Comparison of ENCODE assay signal across 19 mouse cellular contexts in the genomic region with DNA sequence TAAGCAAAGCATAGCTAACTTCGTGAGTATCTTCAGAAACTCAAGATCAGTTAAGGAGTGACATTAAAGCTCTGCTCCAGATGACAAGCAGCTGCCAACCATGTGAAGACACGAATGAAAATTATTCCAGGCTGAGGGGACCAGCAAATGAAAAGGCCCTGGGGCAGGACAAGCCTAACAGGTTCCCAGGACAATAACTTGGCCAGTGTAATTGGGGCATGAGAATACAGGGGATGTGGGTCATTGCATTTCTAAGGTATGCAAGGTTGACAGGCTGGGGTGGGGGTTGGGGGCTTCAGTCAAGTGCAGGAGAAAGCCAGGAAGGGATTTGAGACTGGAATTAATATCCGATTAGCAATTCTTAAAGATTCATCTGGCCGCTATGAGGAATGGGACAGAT.
"Had no signal": no experiment of that assay in that cellular context is flagged by ENCODE, and none has a peak within 500 bp of the region (broad histone marks: within the 10 kb centered on the region; RNA-seq: fewer than 3 reads in every experiment).

No protein-coding gene starts in this region.

- H3K4me1 ChIP-seq: liver, embryonic 13.5 days; liver, embryonic 15.5 days; lung, embryonic 15.5 days; megakaryocyte, embryonic 14.5 days; neural tube, embryonic 12.5 days; stomach, embryonic 15.5 days had no signal

- H3K4me3 ChIP-seq: liver, embryonic 13.5 days; liver, embryonic 15.5 days; lung, embryonic 15.5 days; megakaryocyte, embryonic 14.5 days; midbrain, embryonic 12.5 days; midbrain, embryonic 15.5 days; neural tube, embryonic 12.5 days; stomach, embryonic 15.5 days had no signal

- ATAC-seq: liver, postnatal 0 days; lung, postnatal 0 days; midbrain, embryonic 15.5 days had no signal

- DNase-seq: liver, embryonic 13.5 days; liver, postnatal 0 days; lung, adult 2 months; lung, postnatal 14 days; lung, postnatal 36 days; right cerebral cortex, postnatal 14 days; thymus, adult 2 months; thymus, postnatal 25 days; thymus, postnatal 4 days had no signal

- H3K36me3 ChIP-seq: liver, embryonic 13.5 days; liver, embryonic 15.5 days; lung, embryonic 15.5 days; midbrain, embryonic 12.5 days; midbrain, embryonic 15.5 days; neural tube, embryonic 12.5 days; stomach, embryonic 15.5 days had no signal

- H3K27me3 ChIP-seq: liver, embryonic 13.5 days; liver, embryonic 15.5 days; megakaryocyte, embryonic 14.5 days; midbrain, embryonic 15.5 days; neural tube, embryonic 12.5 days; stomach, embryonic 15.5 days had no signal

- H3K9ac ChIP-seq: liver, embryonic 13.5 days; liver, embryonic 15.5 days; liver, postnatal 0 days; lung, embryonic 15.5 days; midbrain, embryonic 12.5 days; midbrain, embryonic 15.5 days; neural tube, embryonic 12.5 days; stomach, embryonic 15.5 days had no signal

- H3K9me3 ChIP-seq: liver, embryonic 13.5 days; liver, embryonic 15.5 days; lung, embryonic 15.5 days; midbrain, embryonic 12.5 days; midbrain, embryonic 15.5 days; neural tube, embryonic 12.5 days; stomach, embryonic 15.5 days had no signal

- H3K4me2 ChIP-seq: liver, embryonic 13.5 days; liver, embryonic 15.5 days; lung, embryonic 15.5 days; midbrain, embryonic 12.5 days; midbrain, embryonic 15.5 days; neural tube, embryonic 12.5 days; stomach, embryonic 15.5 days had no signal

- H3K27ac ChIP-seq: liver, embryonic 13.5 days; liver, embryonic 15.5 days; lung, embryonic 15.5 days; macrophage; midbrain, embryonic 15.5 days; neural tube, embryonic 12.5 days; stomach, embryonic 15.5 days; stomach, postnatal 0 days had no signal
